Mouse (Mus musculus) spleen, adult 18-20 months (tissue): ENCODE data around the gene Hdc.
"Not testable (repeated sequence)": the region's sequence is repeated elsewhere in the genome, so short reads cannot be mapped to it uniquely, and the experiment has no call there.

Source experiments
- DNase-seq, 2 experiments: peaks; one replicate each; pipeline ENCODE4 v3.0.0; 2022; ENCODE audit warnings: mixed read lengths in 2 of 2

The Hdc gene

DNA sequence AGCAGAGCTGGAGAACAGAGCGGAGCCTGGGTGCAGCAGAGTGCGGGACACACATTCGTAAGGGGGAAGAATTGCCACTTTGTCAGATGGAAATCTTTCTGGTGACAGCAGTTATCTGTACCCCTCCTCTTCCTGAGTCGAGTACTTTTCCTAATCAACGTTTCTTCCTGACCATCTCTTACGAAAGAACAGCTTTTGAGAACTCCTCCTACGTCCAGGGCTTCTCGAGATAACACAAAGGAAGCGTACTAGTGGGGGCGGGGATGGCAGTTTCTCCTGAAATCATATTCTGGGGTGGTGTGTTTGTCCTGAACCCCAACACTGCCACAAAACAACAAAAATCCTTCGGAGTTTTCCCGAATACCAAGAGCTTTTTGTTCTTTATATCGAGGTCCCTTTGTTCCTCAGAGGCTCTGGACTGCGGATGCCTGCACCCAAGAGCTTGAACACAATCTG is at the start of gene Hdc:
Gene Hdc (minus strand): TSS at position 51 of the 456 bp plus-strand sequence.
- no peak for DNase-seq

DNA sequence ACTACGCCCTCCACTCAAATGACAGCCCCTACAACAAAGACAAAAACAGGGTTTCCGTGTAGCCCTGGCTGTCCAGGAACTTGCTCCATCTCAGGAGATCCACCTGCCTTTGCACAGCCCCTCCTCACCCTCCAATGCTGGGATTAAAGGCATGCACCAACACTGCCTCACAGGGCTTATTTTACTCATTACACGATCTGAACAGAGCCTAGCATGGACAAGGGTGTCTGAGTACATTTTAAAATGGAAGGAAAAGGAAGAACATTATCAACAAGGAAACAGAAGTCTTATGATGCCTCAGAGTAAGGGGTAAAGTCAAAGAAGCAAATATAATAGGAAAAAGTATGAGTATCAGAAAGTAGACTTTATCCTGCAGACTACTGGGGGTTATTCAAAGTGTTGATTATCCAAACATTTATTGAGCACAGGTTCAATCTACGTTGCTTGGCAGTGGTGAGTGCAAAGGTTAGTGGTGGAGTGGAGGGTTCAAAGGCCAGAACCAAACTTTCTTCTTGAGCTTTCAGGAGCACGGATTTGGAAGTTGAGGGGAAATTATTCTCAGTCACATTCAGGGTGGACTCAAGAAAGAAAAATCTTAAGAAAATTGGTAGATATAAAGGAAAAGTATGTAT is 49.6 kb upstream of the Hdc start:
- DNase-seq = no peak

DNA sequence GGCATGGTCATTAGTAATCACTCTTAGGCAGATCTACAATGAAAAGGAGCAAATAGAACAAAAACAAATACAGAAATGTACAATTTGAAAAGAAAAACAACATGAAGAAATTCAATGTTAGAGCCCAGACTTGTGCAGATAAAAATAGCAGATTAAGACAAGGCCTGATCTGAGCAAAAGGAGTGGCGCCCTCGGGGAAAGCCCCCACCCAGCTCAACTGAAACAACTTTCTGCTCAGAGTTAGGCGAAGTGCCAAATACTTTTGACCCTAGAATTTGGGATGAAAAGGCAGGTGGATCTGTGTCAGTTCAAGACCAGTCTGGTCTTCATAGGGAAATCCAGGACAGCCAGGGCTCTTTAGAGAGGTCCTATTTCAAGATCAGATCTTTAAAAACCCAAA is 46.9 kb upstream of the Hdc start:
- no peak for DNase-seq

DNA sequence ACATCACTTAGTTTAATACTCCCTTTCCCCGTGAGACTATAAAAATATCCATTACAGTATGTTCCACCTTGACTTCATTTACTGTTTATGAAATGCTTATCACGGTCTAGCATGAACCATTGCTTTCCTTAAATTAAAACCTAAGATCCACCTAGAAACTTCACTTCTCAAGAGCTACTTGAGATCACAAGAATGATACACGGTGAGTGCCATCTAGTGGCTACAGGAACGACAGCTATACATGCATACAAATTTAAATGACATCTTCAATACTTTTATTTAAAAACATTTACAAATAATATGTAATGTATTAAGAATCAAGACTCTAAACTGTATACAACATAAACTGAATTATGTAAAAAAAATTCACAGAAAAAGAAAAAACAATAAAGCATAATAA is 44.4 kb upstream of the Hdc start:
- DNase-seq = no peak

DNA sequence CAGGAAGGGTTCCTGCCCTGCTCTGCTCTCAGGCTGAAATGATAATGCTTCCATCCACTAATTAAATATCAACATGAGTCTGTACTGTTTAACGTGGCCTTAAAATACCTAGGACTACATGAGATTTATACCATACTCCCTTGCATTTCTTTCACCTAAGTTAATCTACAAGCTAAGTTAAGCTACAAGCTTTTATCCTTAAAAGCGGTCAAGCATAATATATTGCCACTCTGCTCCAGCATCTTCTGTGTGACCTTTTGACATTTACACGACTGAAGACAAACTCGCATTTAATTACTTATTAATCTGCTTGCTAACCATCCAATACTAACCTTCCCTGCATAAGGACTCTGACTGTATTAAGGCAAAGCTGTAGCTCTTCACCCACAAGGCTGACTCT is 33.8 kb upstream of the Hdc start:
- no peak for DNase-seq

DNA sequence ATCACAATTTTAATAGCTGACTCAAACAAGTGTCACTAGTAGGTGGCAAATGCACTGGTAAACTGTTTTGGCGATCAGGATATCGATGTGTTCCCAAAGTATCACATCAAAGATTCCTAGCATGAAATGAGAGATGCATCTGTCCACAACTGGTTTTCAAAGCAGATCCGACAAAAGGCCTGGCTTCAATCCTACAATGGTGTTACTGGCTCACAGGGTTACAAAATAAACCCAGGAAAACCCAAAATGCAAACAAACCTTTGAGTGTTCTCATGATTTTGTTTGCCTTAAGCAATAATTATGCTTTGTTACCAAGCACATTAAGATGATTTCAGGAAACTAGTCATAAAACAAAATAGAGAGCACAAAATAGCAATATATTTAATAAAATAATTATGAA is 28.7 kb upstream of the Hdc start:
- no peak for DNase-seq

DNA sequence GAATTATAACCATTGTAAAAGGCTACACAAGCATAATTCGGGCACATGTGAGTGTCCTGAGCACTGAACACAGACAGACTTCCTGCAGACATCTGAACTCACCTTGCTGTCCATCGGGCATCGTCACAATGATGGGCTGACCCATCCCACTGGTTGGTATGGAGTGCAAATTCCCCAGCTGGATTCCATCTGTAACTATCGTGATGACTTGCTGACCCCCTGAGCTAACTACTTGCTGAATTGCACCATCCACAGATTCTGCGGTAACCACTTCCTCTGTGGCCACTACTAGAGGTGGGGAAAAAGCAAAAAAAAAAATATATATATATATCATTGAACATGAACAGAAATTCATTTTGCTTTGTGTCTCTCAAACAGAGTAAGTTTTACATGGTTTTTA is 27.4 kb upstream of the Hdc start:
- no peak for DNase-seq

DNA sequence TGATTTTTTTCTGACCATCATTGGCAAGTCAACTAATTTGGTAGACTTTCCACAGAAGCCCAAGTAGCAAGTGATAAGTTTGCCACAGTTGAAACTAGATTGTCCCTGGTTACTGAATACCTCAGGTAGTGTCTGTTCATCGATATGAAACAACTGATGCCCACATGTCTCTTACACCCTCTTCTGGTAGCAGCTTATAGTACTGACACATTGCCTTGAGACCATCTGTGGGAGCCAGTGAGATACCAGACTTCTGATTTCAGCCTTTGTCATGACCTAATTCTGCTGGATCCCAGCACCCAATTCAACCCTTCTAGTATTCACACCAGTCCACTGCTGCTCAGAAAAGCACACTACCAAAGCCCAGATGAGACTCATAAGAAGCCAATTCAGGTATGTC is 25.7 kb upstream of the Hdc start:
- DNase-seq = no peak

DNA sequence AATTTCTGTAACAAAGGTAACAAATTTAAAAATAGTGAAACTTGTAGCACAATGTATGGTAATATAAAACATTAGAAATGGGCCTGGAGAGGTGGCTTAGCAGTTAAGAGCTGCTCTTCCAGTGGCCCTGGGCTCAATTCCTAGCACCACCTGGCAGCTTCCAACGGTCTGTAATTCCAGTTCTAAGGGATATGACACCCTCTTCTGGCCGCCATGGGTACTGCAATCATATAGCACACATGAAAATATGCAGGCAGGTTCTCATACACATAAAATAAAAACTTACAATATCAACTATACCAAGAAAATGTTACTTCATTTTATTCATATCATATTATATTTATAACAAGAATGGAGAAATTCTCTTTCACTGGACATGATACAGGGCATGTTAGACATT is 21.2 kb upstream of the Hdc start:
- no peak for DNase-seq

DNA sequence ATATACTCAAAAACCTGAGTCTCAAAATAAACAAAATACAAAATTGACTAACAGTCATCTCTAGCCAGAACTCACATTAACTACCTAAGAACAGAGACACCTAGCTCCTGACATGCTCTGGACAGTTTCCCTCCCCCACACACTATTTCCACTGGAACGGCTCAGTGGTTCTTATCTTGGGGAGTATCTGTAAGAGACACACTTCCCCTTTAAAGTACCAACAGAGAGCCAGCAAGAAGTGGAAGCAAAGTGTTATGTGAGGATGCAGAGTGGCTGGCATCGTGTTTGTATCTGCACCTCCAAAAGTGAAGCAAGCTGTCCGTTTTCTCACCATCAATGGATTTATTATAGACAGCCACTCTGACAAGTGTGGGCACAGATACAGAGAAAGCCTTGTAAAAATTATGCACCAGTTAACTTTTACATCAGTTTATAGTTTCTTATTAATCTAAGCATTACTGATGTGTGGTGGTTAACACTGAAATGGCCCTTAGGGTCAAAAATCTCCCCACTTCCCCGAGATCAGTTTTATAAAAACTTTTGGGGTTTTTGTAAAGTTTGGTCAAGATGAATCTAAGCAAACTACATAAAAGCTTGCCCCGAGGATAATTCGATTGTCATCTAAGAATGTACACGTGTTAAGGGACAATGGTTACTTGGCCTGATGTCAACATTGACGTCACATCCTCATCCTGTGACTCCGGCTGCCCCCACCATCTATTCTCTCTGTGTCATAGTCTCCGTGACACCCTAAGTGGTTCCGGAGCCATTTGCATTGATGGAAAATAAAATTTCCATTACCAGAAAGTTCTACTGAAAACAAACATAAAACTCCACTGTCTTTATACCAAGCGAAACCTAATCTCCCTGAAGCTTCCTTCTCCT is 17.1 kb upstream of the Hdc start:
- DNase-seq = no peak

DNA sequence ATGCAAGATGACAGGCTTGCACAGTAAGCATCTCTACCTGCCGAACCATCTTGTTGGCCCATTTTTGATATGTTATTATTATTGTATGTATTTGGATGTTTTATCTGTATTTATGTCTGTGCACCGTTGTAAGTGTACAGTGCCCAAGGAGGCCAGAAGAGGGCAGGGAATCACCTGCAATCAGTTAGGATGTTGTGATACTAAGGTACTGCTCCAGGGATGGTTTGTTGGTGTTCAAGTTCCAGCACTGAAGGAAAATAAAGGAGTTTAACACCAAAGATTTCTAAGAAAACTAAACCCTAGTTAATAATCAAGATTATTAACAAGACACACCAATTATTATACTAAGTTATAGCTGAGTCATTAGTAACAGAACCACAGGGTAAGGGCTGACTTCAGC is 14.1 kb upstream of the Hdc start:
- DNase-seq = no peak

DNA sequence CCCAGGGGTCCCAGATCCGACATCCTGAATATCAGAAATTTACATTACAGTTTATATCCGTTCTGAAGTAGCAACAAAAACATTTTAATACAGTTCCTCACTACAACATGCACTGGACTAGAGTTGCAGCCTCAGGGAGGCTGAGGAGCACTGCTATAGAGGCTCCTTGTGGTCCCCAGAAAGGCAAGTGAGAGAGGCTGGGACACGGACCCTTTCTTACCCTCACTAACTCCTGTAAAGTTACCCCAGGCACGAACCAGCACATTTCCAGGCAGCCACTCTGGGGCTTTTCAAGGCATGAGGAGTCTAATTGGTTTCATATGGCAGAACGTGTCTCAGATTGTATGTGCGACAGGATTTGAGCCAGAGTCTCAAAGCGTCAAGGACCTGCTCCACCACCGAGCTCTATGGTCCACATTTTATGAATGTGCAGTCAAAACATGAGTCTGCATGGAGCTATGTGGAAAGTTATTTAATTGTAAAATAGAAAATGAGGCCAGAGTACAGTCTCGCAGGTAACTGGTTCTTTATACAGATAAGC is 9.4 kb upstream of the Hdc start:
- no peak for DNase-seq

DNA sequence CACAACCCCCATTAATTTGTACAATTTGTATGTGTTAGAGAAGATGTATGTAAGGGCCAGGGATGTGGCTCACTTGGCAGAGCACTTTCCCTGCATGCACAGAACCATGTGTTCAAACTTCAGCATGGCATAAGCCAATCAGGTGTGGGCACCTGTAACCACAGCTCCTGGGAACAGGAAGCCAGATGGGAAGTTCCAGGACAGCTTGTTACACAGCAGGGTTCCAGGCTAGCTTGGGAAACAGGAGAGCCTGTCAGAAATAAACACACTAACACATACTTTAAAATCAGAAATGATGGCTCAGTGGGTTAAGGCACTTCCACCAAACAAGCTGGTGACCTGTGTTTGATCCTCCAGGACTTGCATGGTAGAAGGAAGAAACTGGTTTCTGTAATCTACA is 4.0 kb upstream of the Hdc start:
- no peak for DNase-seq

DNA sequence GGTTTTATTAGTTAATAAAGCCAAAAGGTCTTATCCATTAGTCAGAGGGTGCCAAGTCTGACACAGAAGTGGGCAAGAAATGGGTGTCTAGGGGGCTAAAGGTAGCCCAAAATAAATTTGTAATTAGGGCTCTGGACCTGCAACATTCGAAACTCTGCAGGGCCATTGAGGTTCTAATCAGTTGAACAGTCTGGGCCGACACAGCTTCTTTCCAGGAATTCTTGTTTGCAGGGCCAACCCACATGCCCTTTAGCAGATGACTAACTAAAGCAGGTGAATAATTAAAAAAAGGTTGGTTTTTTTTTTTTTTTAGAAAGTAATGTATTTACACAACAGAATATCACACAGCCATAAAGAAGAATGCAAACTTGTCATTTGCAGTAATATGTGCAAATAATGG is 3.4 kb upstream of the Hdc start:
- DNase-seq = no peak

DNA sequence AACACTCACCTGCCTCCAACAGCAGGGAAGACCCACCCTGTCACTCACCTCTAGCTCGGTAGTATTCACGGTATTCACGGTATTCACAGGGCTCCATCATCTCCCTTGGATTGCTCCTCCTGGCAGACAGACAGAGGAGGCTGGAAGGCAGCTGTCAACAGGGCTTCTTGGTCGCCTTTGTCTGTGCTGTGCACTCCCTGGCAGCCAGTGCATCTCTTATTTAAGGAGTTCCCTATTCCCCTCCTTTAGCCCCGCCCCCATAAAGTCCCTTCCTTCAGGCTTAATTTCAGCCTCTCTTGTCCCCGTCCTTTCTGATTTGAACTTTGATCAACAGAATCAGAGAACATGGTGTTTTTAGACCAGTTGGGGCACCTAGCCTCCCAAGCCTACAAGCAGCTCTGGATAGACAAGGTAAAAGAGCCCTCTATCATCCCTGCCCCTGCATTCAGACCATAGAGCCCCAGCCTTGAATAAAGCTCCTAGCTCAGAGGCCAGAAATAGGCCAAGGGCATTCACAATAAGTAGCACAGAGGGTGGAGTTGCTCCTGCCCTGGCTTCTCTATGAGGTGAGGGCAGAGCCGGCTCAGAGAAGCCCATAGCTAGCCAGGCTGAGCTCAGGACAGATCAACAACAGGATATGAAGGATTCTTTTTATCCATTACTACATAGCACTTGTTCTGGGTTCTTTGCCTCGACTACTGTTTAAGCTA is 474 bp downstream of the Hdc start:
- no peak for DNase-seq

DNA sequence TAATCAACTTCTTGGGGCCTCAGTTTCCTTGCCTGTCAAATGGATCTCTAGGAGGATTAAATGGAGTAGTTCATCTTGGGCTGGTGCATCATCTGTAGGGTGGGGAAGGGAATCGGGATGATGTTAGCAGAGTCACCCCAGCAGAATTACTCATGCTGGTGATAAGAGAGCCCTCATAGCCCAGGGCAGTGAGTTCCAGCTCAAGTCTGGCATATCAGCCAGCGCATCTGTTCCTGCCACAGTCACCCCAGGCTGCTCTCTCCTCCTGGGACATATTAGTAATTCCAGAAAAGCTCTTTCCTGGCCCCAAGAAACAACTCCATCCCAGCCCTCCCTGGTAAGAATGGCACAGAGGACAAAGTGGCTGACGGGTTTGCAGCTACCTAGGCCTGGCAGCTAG is 3.7 kb downstream of the Hdc start:
- DNase-seq = no peak

DNA sequence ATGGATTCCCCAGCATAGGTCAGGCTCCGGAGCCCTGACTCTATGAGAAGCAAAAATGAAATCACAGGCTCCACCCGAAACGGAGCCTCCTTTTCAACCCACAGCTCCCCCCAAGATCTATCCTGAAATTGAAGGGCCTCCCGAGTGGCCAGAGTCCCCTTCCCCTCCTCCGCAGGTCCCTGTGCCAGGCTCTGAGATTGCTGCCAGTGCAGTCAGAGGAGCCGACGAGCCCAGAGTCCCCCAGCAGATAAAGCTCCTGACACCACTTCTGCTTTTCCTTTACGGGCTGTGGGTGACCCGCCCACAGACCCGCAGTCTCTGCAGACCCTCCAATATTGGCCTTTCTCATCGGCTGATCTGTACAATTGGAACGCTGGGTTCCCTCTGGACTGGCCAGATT is 9.5 kb downstream of the Hdc start:
- DNase-seq = not testable (repeated sequence)

DNA sequence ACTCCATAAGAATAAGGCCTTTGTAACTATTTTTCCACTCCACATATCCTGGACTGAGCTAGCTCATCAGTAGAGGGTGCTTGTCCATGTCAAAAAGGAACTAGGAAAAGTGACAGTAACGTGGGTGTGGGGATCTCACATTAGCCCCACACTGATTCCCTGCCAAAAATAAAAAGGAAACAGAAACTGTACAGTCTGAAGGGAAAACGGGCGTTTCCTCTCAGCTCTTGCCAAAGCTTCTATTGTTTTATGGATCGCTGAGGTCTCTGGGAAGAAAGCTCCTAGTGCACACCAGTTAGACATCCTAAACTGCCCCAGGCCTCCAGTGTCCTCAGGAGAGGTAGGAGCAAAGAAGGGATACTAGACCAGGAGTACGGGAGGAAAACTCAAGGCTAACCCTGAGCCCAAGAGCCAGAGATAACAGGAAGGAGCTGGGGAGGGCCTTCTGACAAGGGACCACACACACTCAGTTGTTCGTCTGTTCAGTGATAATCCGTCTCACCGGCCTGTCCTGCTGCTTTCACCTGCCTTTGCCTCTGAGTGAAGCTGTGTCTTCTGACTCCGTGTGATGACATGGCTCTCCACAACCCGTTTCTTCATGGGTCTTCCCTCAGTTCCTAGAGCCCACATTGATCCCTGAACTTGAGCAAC is 11.4 kb downstream of the Hdc start:
- no peak for DNase-seq

DNA sequence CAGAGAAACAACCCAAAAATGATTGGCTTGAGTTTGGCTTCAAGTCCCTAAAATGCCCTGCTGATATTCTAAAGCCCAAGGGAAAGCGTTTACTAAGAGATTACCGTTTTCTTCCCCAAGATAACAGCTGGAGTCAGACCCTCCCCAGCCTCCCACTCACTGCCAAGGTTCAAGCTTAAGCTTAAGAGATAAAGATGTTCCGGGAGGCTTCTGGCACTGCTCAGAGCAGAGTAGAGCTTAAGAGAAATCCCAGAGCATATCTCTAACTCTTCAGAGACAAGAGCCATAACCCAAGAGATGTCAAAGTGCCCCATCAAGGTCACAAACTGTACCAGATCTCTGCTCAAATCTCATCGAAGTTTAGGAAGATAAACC is 12.4 kb downstream of the Hdc start:
- DNase-seq = no peak

DNA sequence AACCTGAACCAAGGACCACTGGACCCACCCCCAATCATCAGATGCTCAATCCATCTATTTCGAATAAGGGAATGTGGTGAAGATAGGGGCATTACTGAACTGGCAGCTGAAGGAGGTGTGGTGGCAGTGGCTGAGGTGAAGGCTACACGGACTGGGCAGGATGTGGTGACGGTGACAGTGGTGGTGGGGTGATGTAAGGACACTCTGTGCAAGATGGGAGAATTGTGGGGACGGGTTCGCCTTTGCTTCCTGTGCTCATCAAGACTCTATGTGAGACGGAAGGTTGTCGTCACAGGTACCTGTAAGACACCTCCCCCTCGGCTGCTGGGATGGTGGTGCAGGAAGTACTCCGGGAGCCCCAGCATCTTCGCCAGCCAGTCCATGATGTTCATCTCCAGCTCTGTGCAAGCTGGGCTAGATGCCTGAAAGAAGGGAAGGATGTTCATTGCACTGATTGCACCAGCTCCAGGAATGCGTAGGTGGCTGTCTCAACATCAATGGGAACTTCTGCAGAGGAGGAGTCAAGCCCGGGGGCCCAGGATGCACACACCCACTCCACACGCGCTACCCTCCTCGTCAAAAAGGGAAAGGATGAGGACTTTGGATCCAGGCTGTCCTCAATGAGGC is 12.9 kb downstream of the Hdc start:
- DNase-seq = peak; percentile 8 to 23

DNA sequence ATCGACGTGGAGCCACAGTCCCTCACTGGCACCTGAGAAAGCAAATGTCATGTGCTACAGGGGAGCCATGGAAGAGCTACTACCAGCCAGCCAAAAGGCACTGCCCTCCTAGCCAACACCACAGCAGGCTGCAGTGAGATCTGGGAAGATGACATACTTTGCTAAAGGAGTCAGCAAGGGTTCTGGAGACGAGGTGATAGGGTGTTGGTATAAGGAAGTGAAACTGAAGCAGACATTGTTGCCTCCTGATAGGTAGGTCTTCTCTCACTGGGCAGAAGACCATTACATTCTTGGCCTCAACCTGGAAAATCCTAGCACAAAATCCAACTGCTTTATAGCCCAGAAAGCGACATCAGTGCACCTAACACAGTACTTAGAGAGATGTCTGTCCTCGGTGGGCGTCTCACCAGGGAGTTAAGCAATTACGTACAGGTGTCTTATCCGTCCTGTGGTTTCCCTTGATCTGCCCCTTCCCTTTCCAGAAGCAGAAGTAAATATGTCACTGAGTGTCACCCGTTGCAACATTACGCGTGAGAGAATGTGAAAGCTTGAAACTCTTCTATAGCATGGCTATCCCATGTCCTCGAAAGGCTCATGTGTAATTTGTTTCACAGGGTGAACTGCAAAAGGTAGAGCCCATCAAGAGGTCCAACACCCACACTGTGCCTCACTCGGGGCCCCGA is 17.0 kb downstream of the Hdc start:
- peak in 1 of 2 experiments; percentile 24 for DNase-seq

DNA sequence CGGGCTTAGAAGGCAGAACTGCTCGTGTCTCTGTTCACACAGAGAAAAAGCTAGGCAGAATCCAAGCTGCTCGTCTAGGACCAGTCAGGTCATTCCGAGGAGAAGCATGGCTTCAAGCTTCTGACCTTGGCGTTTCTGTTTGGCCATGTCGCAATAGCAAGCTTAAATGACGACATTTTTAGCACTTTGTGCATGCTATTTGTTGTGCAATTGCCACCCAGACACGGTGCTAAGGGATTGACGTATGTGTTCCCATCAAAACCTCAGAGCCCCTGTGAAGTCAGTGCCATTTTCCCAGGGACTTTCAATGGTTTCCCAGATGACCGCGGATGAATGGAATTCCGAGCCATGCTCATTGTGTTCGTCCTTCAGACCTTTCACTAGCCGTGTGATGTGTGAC is 18.6 kb downstream of the Hdc start:
- no peak for DNase-seq
